Mouse (Mus musculus): ENCODE results near the gene Glud1. TPM values are rescaled to one million over a fixed set of nuclear protein-coding genes. Genes with fewer than 3 reads are reported as not detected.
A peak's percentile ranks its signal among the peaks of the same experiment; 100 is the strongest.

Glud1 gene
- polyA plus RNA-seq, 1 experiment: 242 TPM

- no peak for TF ChIP-seq POLR2A (IDR thresholded peaks at IDR 0.05; ENCODE audit: low read depth, low read length)
- TF ChIP-seq CTCF (conservative IDR thresholded peaks at IDR 0.05; ENCODE audit: insufficient read depth, insufficient read length, low read depth, low read length): no peak
- Histone ChIP-seq H3K4me1 (ENCODE audit: control insufficient read depth, insufficient read depth, low read length) (0 out of 2 replicates have a peak, but pooled peaks cover 3% of the 10 kb centered on the region), H3K27me3 (replicated peaks; ENCODE audit: control insufficient read depth, insufficient read depth, low read length) (no peaks in the 10 kb centered on the region), H3K27ac (ENCODE audit: insufficient read depth, low read depth, low read length) (no peak overlapping the region), H3K36me3 (ENCODE audit: control insufficient read depth, insufficient read depth, low read length) (peaks cover 3% of the 10 kb centered on the region), H3K4me3 (ENCODE audit: insufficient read depth, low read depth, low read length) (no peak overlapping the region)
- DNase-seq: peak; percentile 40
- 75% methylated on average over 8 of the region's 8 CpGs for WGBS
Measured at GRCm38 (mm10) chr14:34349007-34349406, 38.5 kb downstream of the Glud1 start.

DNA sequence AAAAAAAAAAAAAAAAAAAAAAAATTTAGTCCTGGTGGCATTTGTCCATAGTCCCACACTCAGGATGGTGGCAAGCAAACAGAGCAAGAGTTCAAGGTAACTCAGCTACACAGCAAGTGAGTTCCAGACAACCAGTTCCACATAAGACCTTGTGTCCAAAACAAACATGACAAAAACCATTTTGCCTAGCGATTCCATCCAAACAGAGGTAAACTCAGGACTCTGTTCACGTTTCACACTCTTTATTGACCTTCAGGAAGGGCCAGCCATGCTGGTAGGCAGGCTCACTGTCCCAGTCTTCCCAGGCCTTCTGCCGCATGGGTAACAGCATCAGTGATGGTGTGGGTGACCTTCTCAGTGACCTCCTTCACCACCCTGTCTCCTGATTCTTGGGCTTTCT is 41.1 kb downstream of the Glud1 start:
- DNase-seq: peak; percentile 40
- Histone ChIP-seq H3K4me3 (ENCODE audit: insufficient read depth, low read depth, low read length) (no peak overlapping the region), H3K27me3 (replicated peaks; ENCODE audit: control insufficient read depth, insufficient read depth, low read length) (no peaks in the 10 kb centered on the region), H3K27ac (ENCODE audit: insufficient read depth, low read depth, low read length) (no peak overlapping the region), H3K4me1 (ENCODE audit: control insufficient read depth, insufficient read depth, low read length) (peaks cover 18% of the 10 kb centered on the region; the same call in 1 of the 2 replicates), H3K36me3 (ENCODE audit: control insufficient read depth, insufficient read depth, low read length) (no peaks in the 10 kb centered on the region)
- no peak for TF ChIP-seq POLR2A (IDR thresholded peaks at IDR 0.05; ENCODE audit: low read depth, low read length)
- no peak for TF ChIP-seq CTCF (conservative IDR thresholded peaks at IDR 0.05; ENCODE audit: insufficient read depth, insufficient read length, low read depth, low read length)
- WGBS: 68% methylated on average over 3 of the region's 3 CpGs

DNA sequence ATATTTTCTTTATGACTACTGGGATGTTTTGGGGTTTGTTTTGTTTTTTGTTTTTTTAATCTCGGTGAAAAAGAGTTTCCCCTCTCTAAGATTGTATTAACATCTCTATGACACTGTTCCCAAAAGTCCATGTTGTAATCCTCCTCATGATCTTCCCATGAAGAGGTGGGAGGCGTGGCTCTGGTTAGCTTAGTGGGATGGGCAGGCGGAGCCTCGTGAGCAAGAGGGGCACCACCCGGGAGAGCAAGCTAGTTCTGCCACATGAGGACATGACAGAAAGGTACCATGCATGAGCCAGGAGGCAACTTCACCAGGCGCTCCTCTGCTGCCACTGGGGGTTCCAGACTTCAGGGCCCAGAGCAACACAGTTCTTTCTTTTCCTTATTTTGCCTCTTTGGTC is 42.0 kb downstream of the Glud1 start:
- H3K27ac ChIP-seq (ENCODE audit: insufficient read depth, low read depth, low read length): no peak overlapping the region
- H3K4me3 ChIP-seq (ENCODE audit: insufficient read depth, low read depth, low read length): no peak overlapping the region
- DNase-seq: no peak
- peaks cover 21% of the 10 kb centered on the region; the same call in 1 of the 2 replicates for H3K4me1 ChIP-seq (ENCODE audit: control insufficient read depth, insufficient read depth, low read length)
- no peaks in the 10 kb centered on the region for H3K36me3 ChIP-seq (ENCODE audit: control insufficient read depth, insufficient read depth, low read length)
- TF ChIP-seq CTCF (conservative IDR thresholded peaks at IDR 0.05; ENCODE audit: insufficient read depth, insufficient read length, low read depth, low read length): no peak
- no peak for TF ChIP-seq POLR2A (IDR thresholded peaks at IDR 0.05; ENCODE audit: low read depth, low read length)
- H3K27me3 ChIP-seq (replicated peaks; ENCODE audit: control insufficient read depth, insufficient read depth, low read length): no peaks in the 10 kb centered on the region
- WGBS: 69% methylated on average over 6 of the region's 6 CpGs

DNA sequence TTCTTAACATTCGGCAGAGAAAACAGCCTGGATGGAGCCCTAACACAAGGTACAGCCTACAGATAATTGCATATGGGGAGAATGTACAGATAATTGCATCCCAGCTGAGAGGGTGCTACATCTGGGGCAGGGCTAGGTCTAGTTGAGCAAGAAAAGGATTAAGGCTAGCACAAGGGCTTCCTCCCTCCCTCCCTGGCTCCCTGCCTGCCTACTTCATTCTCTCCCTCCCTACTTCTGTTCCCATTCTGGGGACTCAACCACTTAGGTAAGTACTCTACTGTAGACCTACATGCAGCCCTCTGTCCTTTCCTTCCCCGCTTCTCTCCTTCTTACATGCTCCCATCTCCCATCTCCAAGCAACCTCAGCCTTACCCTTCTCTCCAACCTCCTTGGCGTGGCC is 42.8 kb downstream of the Glud1 start:
- H3K4me1 ChIP-seq (ENCODE audit: control insufficient read depth, insufficient read depth, low read length): peaks cover 23% of the 10 kb centered on the region; the same call in 1 of the 2 replicates
- TF ChIP-seq POLR2A (IDR thresholded peaks at IDR 0.05; ENCODE audit: low read depth, low read length): no peak
- TF ChIP-seq CTCF (conservative IDR thresholded peaks at IDR 0.05; ENCODE audit: insufficient read depth, insufficient read length, low read depth, low read length): no peak
- no peaks in the 10 kb centered on the region for H3K27me3 ChIP-seq (replicated peaks; ENCODE audit: control insufficient read depth, insufficient read depth, low read length)
- no peak overlapping the region for H3K4me3 ChIP-seq (ENCODE audit: insufficient read depth, low read depth, low read length)
- no peak overlapping the region for H3K27ac ChIP-seq (ENCODE audit: insufficient read depth, low read depth, low read length)
- H3K36me3 ChIP-seq (ENCODE audit: control insufficient read depth, insufficient read depth, low read length): no peaks in the 10 kb centered on the region
- WGBS: 94% methylated on average over 3 of the region's 3 CpGs
- no peak for DNase-seq

DNA sequence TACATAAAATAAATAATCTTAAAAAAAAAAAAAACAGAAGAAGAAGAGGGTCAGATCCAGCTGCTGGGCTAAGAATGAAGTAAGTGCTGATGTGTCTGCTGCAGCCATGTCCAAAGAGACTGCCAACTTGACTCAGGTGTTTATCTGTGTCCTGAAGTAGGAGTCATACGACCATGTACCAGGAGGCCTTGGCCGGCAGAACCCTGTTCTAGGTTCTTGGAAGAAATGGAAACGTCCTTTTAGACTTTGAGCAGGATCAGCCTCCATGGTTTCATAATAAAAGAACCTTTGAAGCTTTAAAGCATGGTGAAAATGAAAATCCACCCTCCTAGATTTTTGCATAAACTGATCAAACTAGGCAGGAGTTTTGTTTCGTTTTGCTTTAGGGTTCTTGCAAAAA is 43.9 kb downstream of the Glud1 start:
- no peaks in the 10 kb centered on the region for H3K27me3 ChIP-seq (replicated peaks; ENCODE audit: control insufficient read depth, insufficient read depth, low read length)
- 43% methylated on average over 4 of the region's 4 CpGs for WGBS
- no peak overlapping the region for H3K4me3 ChIP-seq (ENCODE audit: insufficient read depth, low read depth, low read length)
- TF ChIP-seq POLR2A (IDR thresholded peaks at IDR 0.05; ENCODE audit: low read depth, low read length) (no peak), CTCF (conservative IDR thresholded peaks at IDR 0.05; ENCODE audit: insufficient read depth, insufficient read length, low read depth, low read length) (no peak)
- no peaks in the 10 kb centered on the region for H3K36me3 ChIP-seq (ENCODE audit: control insufficient read depth, insufficient read depth, low read length)
- DNase-seq: peak; percentile 86
- H3K4me1 ChIP-seq (ENCODE audit: control insufficient read depth, insufficient read depth, low read length): peaks cover 27% of the 10 kb centered on the region; the same call in 1 of the 2 replicates
- peak overlapping the region; percentile 78; the same call in 1 of the 2 replicates for H3K27ac ChIP-seq (ENCODE audit: insufficient read depth, low read depth, low read length)

GRCm38 (mm10) chr14:34355301-34355700 is 44.8 kb downstream of the Glud1 start, which contains the start of gene Fam25c:
Fam25c (minus strand) TSS chr14:34355433.
- WGBS: 81% methylated on average over 6 of the region's 6 CpGs
- H3K36me3 ChIP-seq (ENCODE audit: control insufficient read depth, insufficient read depth, low read length): no peaks in the 10 kb centered on the region
- H3K4me1 ChIP-seq (ENCODE audit: control insufficient read depth, insufficient read depth, low read length): peaks cover 27% of the 10 kb centered on the region; the same call in 1 of the 2 replicates
- TF ChIP-seq CTCF (conservative IDR thresholded peaks at IDR 0.05; ENCODE audit: insufficient read depth, insufficient read length, low read depth, low read length) (no peak), POLR2A (IDR thresholded peaks at IDR 0.05; ENCODE audit: low read depth, low read length) (no peak)
- H3K27me3 ChIP-seq (replicated peaks; ENCODE audit: control insufficient read depth, insufficient read depth, low read length): no peaks in the 10 kb centered on the region
- H3K27ac ChIP-seq (ENCODE audit: insufficient read depth, low read depth, low read length): peak within 1 kb of the TSS; percentile 78
- no peak for DNase-seq
- H3K4me3 ChIP-seq (ENCODE audit: insufficient read depth, low read depth, low read length): no peak within 1 kb of the TSS

DNA sequence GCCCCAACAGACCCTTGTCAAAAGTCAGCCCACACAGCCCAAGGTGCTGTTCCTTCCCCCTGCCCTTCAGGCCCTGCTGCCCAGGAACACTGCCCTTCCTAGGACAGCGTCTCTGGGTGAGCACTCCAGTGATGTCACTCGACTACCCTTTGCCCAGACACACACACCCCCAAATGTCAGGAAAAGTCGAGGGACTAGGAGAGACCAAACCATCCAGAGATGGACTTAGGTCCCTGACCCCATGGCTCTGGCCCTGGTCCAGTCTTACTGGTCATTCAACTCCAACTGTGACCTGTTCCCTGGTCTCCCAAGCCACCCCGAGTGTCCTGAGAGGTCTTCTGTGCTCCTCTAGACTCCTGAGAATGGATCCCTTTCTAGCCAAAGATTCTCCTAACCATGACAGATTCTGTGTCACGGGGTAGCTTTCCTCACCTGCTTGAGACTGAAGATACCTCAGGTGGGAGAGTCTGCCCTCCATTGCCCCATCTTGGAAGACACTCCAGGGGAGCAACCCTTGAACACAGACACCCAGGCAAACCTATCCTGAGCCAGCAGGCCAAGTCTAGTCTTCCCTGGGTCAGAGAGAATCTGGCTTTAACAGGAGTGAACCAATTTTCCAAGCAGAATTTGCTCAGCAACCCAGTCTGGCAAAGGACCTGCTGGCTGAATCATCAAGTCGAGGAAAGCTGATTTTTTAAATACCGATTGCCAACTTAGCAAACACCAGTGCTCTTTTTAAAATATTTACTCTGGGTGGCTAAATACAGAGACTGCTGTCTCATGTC is 47.3 kb downstream of the Glud1 start:
- peak; percentile 95 for DNase-seq
- peak overlapping the region; percentile 91 for H3K27ac ChIP-seq (ENCODE audit: insufficient read depth, low read depth, low read length)
- no peaks in the 10 kb centered on the region for H3K36me3 ChIP-seq (ENCODE audit: control insufficient read depth, insufficient read depth, low read length)
- H3K27me3 ChIP-seq (replicated peaks; ENCODE audit: control insufficient read depth, insufficient read depth, low read length): no peaks in the 10 kb centered on the region
- peaks cover 29% of the 10 kb centered on the region; the same call in 1 of the 2 replicates for H3K4me1 ChIP-seq (ENCODE audit: control insufficient read depth, insufficient read depth, low read length)
- H3K4me3 ChIP-seq (ENCODE audit: insufficient read depth, low read depth, low read length): no peak overlapping the region
- WGBS: 46% methylated on average over 7 of the region's 7 CpGs
- TF ChIP-seq POLR2A (IDR thresholded peaks at IDR 0.05; ENCODE audit: low read depth, low read length) (no peak), CTCF (conservative IDR thresholded peaks at IDR 0.05; ENCODE audit: insufficient read depth, insufficient read length, low read depth, low read length) (no peak)
